Mouse (Mus musculus): ENCODE results near the gene Fam76b. TPM values are rescaled to one million over a fixed set of nuclear protein-coding genes. Genes with fewer than 3 reads are reported as not detected.
A peak's percentile ranks its signal among the peaks of the same experiment; 100 is the strongest.

The Fam76b gene
- polyA plus RNA-seq, 1 experiment from 2014 or later, result 23.2 TPM

DNA sequence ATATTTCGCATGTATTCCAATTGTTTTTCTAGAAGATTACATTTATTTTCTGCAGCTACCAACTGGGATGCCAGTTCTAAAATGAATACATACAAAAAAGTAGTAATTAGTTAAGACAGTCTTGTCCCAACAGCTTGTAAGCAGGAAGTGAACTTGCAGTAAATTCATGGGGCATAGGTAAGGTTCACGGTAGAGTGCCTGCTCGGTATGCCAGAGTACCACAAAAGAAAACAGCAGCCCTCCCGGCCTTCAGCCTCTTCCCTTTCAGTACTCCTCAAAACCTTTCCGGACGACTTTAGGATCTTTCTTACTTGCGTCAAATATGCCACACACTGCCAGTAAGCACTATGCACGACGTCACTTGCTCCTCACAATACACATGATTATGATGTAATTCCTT is 9.1 kb upstream of the Fam76b start:
- Histone ChIP-seq H3K27me3 (replicated peaks; ENCODE audit: control insufficient read depth, insufficient read depth, low read length) (no peaks in the 10 kb centered on the region), H3K4me1 (ENCODE audit: control insufficient read depth, insufficient read depth, low read length) (no peaks in the 10 kb centered on the region), H3K27ac (ENCODE audit: low read depth, low read length) (no peak overlapping the region), H3K9me3 (replicated peaks; ENCODE audit: control insufficient read depth, low read length) (no peaks in the 10 kb centered on the region), H3K4me2 (ENCODE audit: low read length) (no peak overlapping the region), H3K36me3 (ENCODE audit: control insufficient read depth, insufficient read depth, low read length) (peaks cover 73% of the 10 kb centered on the region), H3K9ac (ENCODE audit: low read length) (no peak overlapping the region), H3K4me3 (ENCODE audit: low read depth, low read length) (no peak overlapping the region)
- ATAC-seq, result no peak
- DNase-seq (ENCODE audit: low spot score), result no peak
- 87% methylated on average over 9 of the region's 9 CpGs for WGBS

DNA sequence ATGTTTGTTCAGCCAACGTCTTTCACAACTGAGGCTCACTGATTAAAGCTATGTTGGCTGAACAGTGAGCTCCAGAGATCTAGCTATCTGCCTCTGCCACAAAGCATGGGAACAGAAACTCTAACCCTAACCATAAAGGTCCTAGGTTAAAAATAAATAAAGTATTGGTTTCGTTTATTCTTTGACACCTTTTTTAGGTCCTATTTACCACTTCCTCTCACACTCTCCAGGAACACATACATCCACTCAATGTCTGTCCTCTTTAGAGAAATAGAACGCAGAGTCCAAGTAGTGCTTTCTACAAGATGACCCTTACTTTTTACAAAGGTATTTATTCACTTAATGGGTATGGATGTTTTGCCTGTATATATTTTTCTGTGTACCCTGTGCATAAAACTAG is 6.7 kb upstream of the Fam76b start:
- H3K9me3 ChIP-seq (replicated peaks; ENCODE audit: control insufficient read depth, low read length), result no peaks in the 10 kb centered on the region
- DNase-seq (ENCODE audit: low spot score) (no peak), ATAC-seq (no peak)
- 97% methylated on average over 3 of the region's 3 CpGs for WGBS
- H3K36me3 ChIP-seq (ENCODE audit: control insufficient read depth, insufficient read depth, low read length), result peaks cover 51% of the 10 kb centered on the region
- no peak overlapping the region for H3K4me2 ChIP-seq (ENCODE audit: low read length)
- H3K27me3 ChIP-seq (replicated peaks; ENCODE audit: control insufficient read depth, insufficient read depth, low read length), result no peaks in the 10 kb centered on the region
- no peak overlapping the region for H3K27ac ChIP-seq (ENCODE audit: low read depth, low read length)
- H3K4me3 ChIP-seq (ENCODE audit: low read depth, low read length), result no peak overlapping the region
- H3K4me1 ChIP-seq (ENCODE audit: control insufficient read depth, insufficient read depth, low read length), result peaks cover 17% of the 10 kb centered on the region; the same call in 1 of the 2 replicates
- H3K9ac ChIP-seq (ENCODE audit: low read length), result no peak overlapping the region

DNA sequence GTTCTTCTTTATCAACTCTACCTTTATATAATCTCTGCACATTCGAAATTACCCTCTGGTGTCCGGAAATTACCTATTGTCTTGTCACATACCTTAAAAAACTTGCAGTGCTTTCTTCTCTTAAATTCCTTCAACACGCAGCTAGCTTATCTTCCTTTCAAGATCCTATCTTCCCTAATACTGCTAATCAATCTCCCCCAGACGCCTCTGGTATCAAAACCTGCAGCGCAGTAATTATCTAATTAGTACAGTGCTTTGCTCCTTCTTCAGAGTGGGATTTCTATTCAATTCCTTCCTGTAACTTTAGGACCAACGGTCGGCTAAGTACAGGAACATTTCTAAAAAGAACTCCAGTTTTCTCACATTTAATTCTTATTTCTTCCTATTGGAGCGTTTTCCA is 1.6 kb upstream of the Fam76b start:
- H3K4me2 ChIP-seq (ENCODE audit: low read length), result peak overlapping the region; percentile 58
- ATAC-seq, result no peak
- WGBS, result 5% methylated on average over 8 of the region's 8 CpGs

DNA sequence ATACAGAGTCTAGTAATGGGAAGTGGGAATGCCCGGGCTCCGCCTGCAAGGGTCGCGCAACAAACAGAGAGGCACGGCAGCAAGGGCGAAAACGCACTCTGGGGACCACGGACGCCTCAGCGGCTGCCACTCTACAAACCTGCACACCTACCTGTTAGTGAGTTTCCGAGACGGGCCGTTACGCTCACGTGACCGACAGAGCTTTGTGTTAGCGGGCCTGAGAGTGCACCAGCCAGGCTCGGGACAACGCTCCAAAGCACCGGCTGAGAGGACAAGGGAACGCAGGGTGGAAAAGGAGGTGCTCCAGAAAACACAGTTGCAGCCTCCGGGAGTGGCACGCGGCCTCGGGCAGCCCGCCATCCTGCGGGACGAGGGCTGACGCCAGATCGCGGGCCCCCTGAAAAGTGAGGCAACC is 1.1 kb upstream of the Fam76b start:
- 0% methylated on average over 31 of the region's 31 CpGs for WGBS
- Histone ChIP-seq H3K27me3 (replicated peaks; ENCODE audit: control insufficient read depth, insufficient read depth, low read length) (no peaks in the 10 kb centered on the region), H3K4me2 (ENCODE audit: low read length) (peak overlapping the region; percentile 58)

More for the DNA sequence above, 1.6 kb upstream of the Fam76b start:
- Histone ChIP-seq H3K9ac (ENCODE audit: low read length) (peak overlapping the region; percentile 96), H3K9me3 (replicated peaks; ENCODE audit: control insufficient read depth, low read length) (no peaks in the 10 kb centered on the region), H3K4me3 (ENCODE audit: low read depth, low read length) (peak overlapping the region; percentile 83), H3K36me3 (ENCODE audit: control insufficient read depth, insufficient read depth, low read length) (peaks cover 12% of the 10 kb centered on the region), H3K27me3 (replicated peaks; ENCODE audit: control insufficient read depth, insufficient read depth, low read length) (no peaks in the 10 kb centered on the region), H3K4me1 (ENCODE audit: control insufficient read depth, insufficient read depth, low read length) (peaks cover 21% of the 10 kb centered on the region; the same call in 1 of the 2 replicates), H3K27ac (ENCODE audit: low read depth, low read length) (peak overlapping the region; percentile 98; the same call in 1 of the 2 replicates)
- DNase-seq (ENCODE audit: low spot score), result no peak

DNA sequence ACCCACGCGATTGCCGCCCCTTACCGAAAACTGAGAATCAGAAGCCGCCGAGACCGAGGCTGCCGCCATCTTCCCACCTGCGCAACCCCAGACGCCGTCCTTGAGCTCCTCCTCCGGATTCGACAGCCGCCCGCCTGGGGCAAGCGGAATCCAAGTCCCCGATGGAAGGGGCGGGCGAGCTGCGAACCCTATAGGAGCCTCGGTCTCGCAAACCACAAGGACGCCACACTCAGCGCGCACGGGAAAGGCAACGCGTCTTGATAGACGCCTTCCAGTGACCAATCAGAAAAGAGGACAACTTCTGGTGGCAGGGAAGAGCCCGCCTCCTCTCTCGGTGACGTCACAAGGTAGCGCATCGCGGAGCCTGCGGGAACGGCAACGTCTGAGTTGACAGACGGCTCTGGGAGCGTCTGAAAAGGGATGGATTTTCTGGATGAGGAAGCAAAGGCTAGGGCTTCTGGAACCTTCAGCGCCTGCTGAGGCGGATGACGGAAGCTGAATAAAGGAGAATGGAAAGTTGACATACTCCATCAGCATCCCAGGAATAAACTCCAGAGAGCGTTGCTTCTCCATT is 597 bp upstream of the Fam76b start, which contains the start of gene Cep57:
Gene Cep57, minus strand, starts transcription at position 276 of the 574 bp plus-strand sequence.
- H3K36me3 ChIP-seq (ENCODE audit: control insufficient read depth, insufficient read depth, low read length), result peaks cover 16% of the 10 kb centered on the region
- ATAC-seq, result peak; percentile 91
- no peaks in the 10 kb centered on the region for H3K27me3 ChIP-seq (replicated peaks; ENCODE audit: control insufficient read depth, insufficient read depth, low read length)
- peak within 1 kb of the TSS; percentile 98 for H3K27ac ChIP-seq (ENCODE audit: low read depth, low read length)
- H3K9ac ChIP-seq (ENCODE audit: low read length), result peak within 1 kb of the TSS; percentile 96
- WGBS, result under 1% methylated on average over 44 of the region's 44 CpGs
- DNase-seq (ENCODE audit: low spot score), result peak; percentile 100
- peak within 1 kb of the TSS; percentile 83 for H3K4me3 ChIP-seq (ENCODE audit: low read depth, low read length)
- H3K4me1 ChIP-seq (ENCODE audit: control insufficient read depth, insufficient read depth, low read length), result peaks cover 21% of the 10 kb centered on the region; the same call in 1 of the 2 replicates
- H3K4me2 ChIP-seq (ENCODE audit: low read length), result peak within 1 kb of the TSS; percentile 83
- H3K9me3 ChIP-seq (replicated peaks; ENCODE audit: control insufficient read depth, low read length), result no peaks in the 10 kb centered on the region

More for the DNA sequence above, 1.1 kb upstream of the Fam76b start:
- ATAC-seq (peak; percentile 6), DNase-seq (ENCODE audit: low spot score) (peak; percentile 69)
- Histone ChIP-seq H3K9ac (ENCODE audit: low read length) (peak overlapping the region; percentile 96), H3K27ac (ENCODE audit: low read depth, low read length) (peak overlapping the region; percentile 98), H3K9me3 (replicated peaks; ENCODE audit: control insufficient read depth, low read length) (no peaks in the 10 kb centered on the region), H3K4me3 (ENCODE audit: low read depth, low read length) (peak overlapping the region; percentile 83), H3K4me1 (ENCODE audit: control insufficient read depth, insufficient read depth, low read length) (peaks cover 21% of the 10 kb centered on the region; the same call in 1 of the 2 replicates), H3K36me3 (ENCODE audit: control insufficient read depth, insufficient read depth, low read length) (peaks cover 12% of the 10 kb centered on the region)

DNA sequence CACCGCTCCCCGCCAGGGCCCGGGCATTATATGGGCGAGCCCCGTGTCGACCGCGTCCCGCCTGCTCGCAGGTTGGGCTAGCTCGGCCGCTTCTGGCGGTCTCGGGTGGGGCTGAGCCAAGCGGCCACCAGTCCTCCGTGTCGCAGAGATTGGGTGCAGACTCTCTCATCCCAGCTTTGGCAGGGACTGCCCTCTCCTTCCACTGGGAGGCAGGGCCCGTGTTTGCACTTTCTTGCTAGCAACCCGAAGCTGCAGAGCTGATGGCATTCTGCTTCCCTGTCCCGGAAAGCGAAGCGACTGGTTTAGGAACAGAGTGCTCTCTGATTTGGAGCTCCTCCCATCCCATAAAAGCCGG is 548 bp downstream of the Fam76b start:
- Histone ChIP-seq H3K9ac (ENCODE audit: low read length) (peak overlapping the region; percentile 90), H3K4me1 (ENCODE audit: control insufficient read depth, insufficient read depth, low read length) (peaks cover 21% of the 10 kb centered on the region; the same call in 1 of the 2 replicates), H3K36me3 (ENCODE audit: control insufficient read depth, insufficient read depth, low read length) (peaks cover 23% of the 10 kb centered on the region), H3K27me3 (replicated peaks; ENCODE audit: control insufficient read depth, insufficient read depth, low read length) (no peaks in the 10 kb centered on the region), H3K4me3 (ENCODE audit: low read depth, low read length) (peak overlapping the region; percentile 83), H3K27ac (ENCODE audit: low read depth, low read length) (peak overlapping the region; percentile 98), H3K9me3 (replicated peaks; ENCODE audit: control insufficient read depth, low read length) (no peaks in the 10 kb centered on the region), H3K4me2 (ENCODE audit: low read length) (peak overlapping the region; percentile 83)
- peak; percentile 76 for DNase-seq (ENCODE audit: low spot score)
- ATAC-seq, result peak; percentile 32
- WGBS, result under 1% methylated on average over 23 of the region's 23 CpGs

DNA sequence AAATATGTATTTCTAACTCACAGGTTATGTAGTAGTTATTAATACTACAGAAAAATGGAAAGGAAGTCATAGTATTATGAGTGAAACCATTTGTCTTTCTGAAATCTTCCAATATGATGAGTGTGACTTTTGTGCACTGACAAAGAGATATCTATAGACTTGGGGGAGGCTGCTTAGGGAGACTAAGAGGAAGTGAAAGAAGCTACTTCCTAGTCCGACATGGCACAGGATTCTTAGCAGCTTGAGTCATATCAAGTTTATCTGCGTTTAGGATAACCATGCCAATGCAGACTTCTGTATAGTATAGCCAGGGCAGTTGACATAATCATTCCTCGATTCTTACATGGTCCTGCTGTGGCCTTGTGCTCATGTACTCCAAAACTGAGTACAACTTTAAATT is 7.7 kb downstream of the Fam76b start:
- H3K4me1 ChIP-seq (ENCODE audit: control insufficient read depth, insufficient read depth, low read length), result no peaks in the 10 kb centered on the region
- H3K27ac ChIP-seq (ENCODE audit: low read depth, low read length), result no peak overlapping the region
- H3K36me3 ChIP-seq (ENCODE audit: control insufficient read depth, insufficient read depth, low read length), result peaks cover 87% of the 10 kb centered on the region
- no peak overlapping the region for H3K9ac ChIP-seq (ENCODE audit: low read length)
- H3K4me3 ChIP-seq (ENCODE audit: low read depth, low read length), result no peak overlapping the region
- 94% methylated on average over 3 of the region's 3 CpGs for WGBS
- no peaks in the 10 kb centered on the region for H3K9me3 ChIP-seq (replicated peaks; ENCODE audit: control insufficient read depth, low read length)
- ATAC-seq, result no peak
- no peaks in the 10 kb centered on the region for H3K27me3 ChIP-seq (replicated peaks; ENCODE audit: control insufficient read depth, insufficient read depth, low read length)
- H3K4me2 ChIP-seq (ENCODE audit: low read length), result no peak overlapping the region
- no peak for DNase-seq (ENCODE audit: low spot score)

DNA sequence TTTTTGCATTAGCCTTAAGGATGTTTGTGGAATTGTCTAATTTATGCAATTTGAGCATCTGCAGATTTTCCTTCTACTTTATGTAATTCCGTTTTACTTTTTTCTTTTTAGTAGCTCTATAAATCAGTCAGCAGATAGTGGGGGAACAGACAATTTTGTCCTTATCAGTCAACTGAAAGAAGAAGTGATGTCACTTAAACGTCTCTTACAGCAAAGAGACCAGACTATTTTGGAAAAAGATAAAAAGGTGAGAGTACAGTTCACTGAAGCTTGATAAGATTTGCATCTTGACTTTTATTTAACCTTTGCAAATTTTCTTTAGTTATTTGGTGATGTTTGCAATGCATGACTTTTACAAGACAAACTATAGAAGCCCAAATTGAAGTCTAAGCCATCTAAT is 9.2 kb downstream of the Fam76b start:
- H3K27ac ChIP-seq (ENCODE audit: low read depth, low read length), result no peak overlapping the region
- no peak overlapping the region for H3K4me2 ChIP-seq (ENCODE audit: low read length)
- peaks cover 92% of the 10 kb centered on the region for H3K36me3 ChIP-seq (ENCODE audit: control insufficient read depth, insufficient read depth, low read length)
- H3K4me3 ChIP-seq (ENCODE audit: low read depth, low read length), result no peak overlapping the region
- ATAC-seq (no peak), DNase-seq (ENCODE audit: low spot score) (no peak)
- H3K27me3 ChIP-seq (replicated peaks; ENCODE audit: control insufficient read depth, insufficient read depth, low read length), result no peaks in the 10 kb centered on the region
- H3K9me3 ChIP-seq (replicated peaks; ENCODE audit: control insufficient read depth, low read length), result no peaks in the 10 kb centered on the region
- WGBS, result 91% methylated on average over 2 of the region's 2 CpGs
- H3K4me1 ChIP-seq (ENCODE audit: control insufficient read depth, insufficient read depth, low read length), result no peaks in the 10 kb centered on the region
- no peak overlapping the region for H3K9ac ChIP-seq (ENCODE audit: low read length)

DNA sequence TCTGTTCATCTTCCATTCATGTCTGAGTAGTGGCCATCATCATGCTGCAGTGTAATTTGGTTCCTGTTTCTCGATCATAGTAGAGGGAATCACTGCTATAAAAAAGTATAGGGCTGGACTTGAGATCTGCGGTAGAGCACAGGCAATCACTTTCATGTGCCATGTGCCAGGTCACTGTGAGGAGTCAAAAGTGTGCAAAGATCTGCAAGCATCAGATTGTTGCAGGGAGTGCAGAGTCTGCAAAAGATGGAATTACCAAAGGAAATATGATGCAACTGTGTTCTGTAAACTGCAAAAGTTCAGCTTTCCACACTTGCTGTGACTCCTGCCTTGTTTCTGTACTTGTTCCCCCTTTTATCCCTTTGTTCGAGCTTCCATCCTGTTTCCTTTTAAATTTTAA is 20.1 kb downstream of the Fam76b start:
- Histone ChIP-seq H3K9me3 (replicated peaks; ENCODE audit: control insufficient read depth, low read length) (no peaks in the 10 kb centered on the region), H3K36me3 (ENCODE audit: control insufficient read depth, insufficient read depth, low read length) (peaks cover 30% of the 10 kb centered on the region), H3K4me2 (ENCODE audit: low read length) (no peak overlapping the region), H3K9ac (ENCODE audit: low read length) (no peak overlapping the region), H3K4me3 (ENCODE audit: low read depth, low read length) (no peak overlapping the region), H3K4me1 (ENCODE audit: control insufficient read depth, insufficient read depth, low read length) (no peaks in the 10 kb centered on the region), H3K27me3 (replicated peaks; ENCODE audit: control insufficient read depth, insufficient read depth, low read length) (no peaks in the 10 kb centered on the region), H3K27ac (ENCODE audit: low read depth, low read length) (no peak overlapping the region)
- ATAC-seq (no peak), DNase-seq (ENCODE audit: low spot score) (no peak)
- whole genome bisulfite sequencing, result 87% methylated on average over 3 of the region's 3 CpGs

All from forebrain, embryonic 14.5 days (tissue).